Mouse (Mus musculus): Measurements from ENCODE around the gene Tenm2. TPM values are rescaled to one million over a fixed set of nuclear protein-coding genes. Genes with fewer than 3 reads are reported as not detected.

Gene Tenm2
- polyA plus RNA-seq, 1 experiment from 2014 or later, result 0.03 TPM

- H3K27ac ChIP-seq (replicated peaks), result no peak overlapping the region
- H3K4me3 ChIP-seq (replicated peaks), result no peak overlapping the region
- H3K9me3 ChIP-seq (replicated peaks), result no peaks in the 10 kb centered on the region
- 8% methylated on average over 9 of the region's 9 CpGs for WGBS (ENCODE audit: insufficient replicate concordance)
- H3K27me3 ChIP-seq, result no peaks in the 10 kb centered on the region
- ATAC-seq (ENCODE audit: insufficient read depth), result no peak
- H3K36me3 ChIP-seq (replicated peaks), result no peaks in the 10 kb centered on the region
- H3K4me2 ChIP-seq, result no peak overlapping the region
- H3K4me1 ChIP-seq (replicated peaks), result no peaks in the 10 kb centered on the region
- no peak overlapping the region for H3K9ac ChIP-seq
These were observed 1082.8 kb downstream of the Tenm2 start for GRCm38 (mm10) chr11:36153011-36153410.

GRCm38 (mm10) chr11:36152226-36152625, 1083.5 kb downstream of the Tenm2 start:
- no peak for ATAC-seq (ENCODE audit: insufficient read depth)
- H3K4me2 ChIP-seq, result no peak overlapping the region
- 2% methylated on average over 6 of the region's 6 CpGs for WGBS (ENCODE audit: insufficient replicate concordance)

GRCm38 (mm10) chr11:36149092-36149491, 1086.7 kb downstream of the Tenm2 start:
- no peaks in the 10 kb centered on the region for H3K9me3 ChIP-seq (replicated peaks)
- H3K4me2 ChIP-seq, result no peak overlapping the region
- H3K4me3 ChIP-seq (replicated peaks), result no peak overlapping the region
- no peak for ATAC-seq (ENCODE audit: insufficient read depth)
- no peaks in the 10 kb centered on the region for H3K36me3 ChIP-seq (replicated peaks)
- WGBS (ENCODE audit: insufficient replicate concordance), result 49% methylated on average over 3 of the region's 3 CpGs
- no peak overlapping the region for H3K9ac ChIP-seq
- no peaks in the 10 kb centered on the region for H3K4me1 ChIP-seq (replicated peaks)
- H3K27me3 ChIP-seq, result no peaks in the 10 kb centered on the region
- H3K27ac ChIP-seq (replicated peaks), result no peak overlapping the region

More at GRCm38 (mm10) chr11:36152226-36152625, 1083.5 kb downstream of the Tenm2 start:
- Histone ChIP-seq H3K36me3 (replicated peaks) (no peaks in the 10 kb centered on the region), H3K4me1 (replicated peaks) (no peaks in the 10 kb centered on the region), H3K9ac (no peak overlapping the region), H3K9me3 (replicated peaks) (no peaks in the 10 kb centered on the region), H3K27ac (replicated peaks) (no peak overlapping the region), H3K4me3 (replicated peaks) (no peak overlapping the region), H3K27me3 (no peaks in the 10 kb centered on the region)

GRCm38 (mm10) chr11:36145057-36145456, 1090.7 kb downstream of the Tenm2 start:
- H3K9me3 ChIP-seq (replicated peaks), result no peaks in the 10 kb centered on the region
- H3K4me1 ChIP-seq (replicated peaks), result no peaks in the 10 kb centered on the region
- H3K4me3 ChIP-seq (replicated peaks), result no peak overlapping the region
- H3K36me3 ChIP-seq (replicated peaks), result no peaks in the 10 kb centered on the region
- no peak overlapping the region for H3K4me2 ChIP-seq
- 58% methylated on average over 12 of the region's 12 CpGs for WGBS (ENCODE audit: insufficient replicate concordance)
- no peak overlapping the region for H3K9ac ChIP-seq
- H3K27me3 ChIP-seq, result no peaks in the 10 kb centered on the region
- H3K27ac ChIP-seq (replicated peaks), result no peak overlapping the region
- ATAC-seq (ENCODE audit: insufficient read depth), result no peak

GRCm38 (mm10) chr11:36140411-36140810, 1095.4 kb downstream of the Tenm2 start:
- no peak overlapping the region for H3K27ac ChIP-seq (replicated peaks)
- ATAC-seq (ENCODE audit: insufficient read depth), result no peak
- H3K4me1 ChIP-seq (replicated peaks), result no peaks in the 10 kb centered on the region
- 71% methylated on average over 10 of the region's 10 CpGs for WGBS (ENCODE audit: insufficient replicate concordance)
- no peaks in the 10 kb centered on the region for H3K27me3 ChIP-seq
- no peak overlapping the region for H3K4me3 ChIP-seq (replicated peaks)
- H3K9ac ChIP-seq, result no peak overlapping the region
- no peaks in the 10 kb centered on the region for H3K9me3 ChIP-seq (replicated peaks)
- H3K36me3 ChIP-seq (replicated peaks), result no peaks in the 10 kb centered on the region
- no peak overlapping the region for H3K4me2 ChIP-seq

GRCm38 (mm10) chr11:36139521-36139920, 1096.2 kb downstream of the Tenm2 start:
- no peak overlapping the region for H3K4me3 ChIP-seq (replicated peaks)
- no peak overlapping the region for H3K27ac ChIP-seq (replicated peaks)
- H3K36me3 ChIP-seq (replicated peaks), result no peaks in the 10 kb centered on the region
- no peaks in the 10 kb centered on the region for H3K9me3 ChIP-seq (replicated peaks)
- no peak overlapping the region for H3K4me2 ChIP-seq
- no peaks in the 10 kb centered on the region for H3K4me1 ChIP-seq (replicated peaks)
- ATAC-seq (ENCODE audit: insufficient read depth), result no peak
- H3K27me3 ChIP-seq, result no peaks in the 10 kb centered on the region
- WGBS (ENCODE audit: insufficient replicate concordance), result 69% methylated on average over 16 of the region's 16 CpGs
- no peak overlapping the region for H3K9ac ChIP-seq

GRCm38 (mm10) chr11:36137840-36138239, 1097.9 kb downstream of the Tenm2 start:
- Histone ChIP-seq H3K9ac (no peak overlapping the region), H3K4me2 (no peak overlapping the region), H3K4me1 (replicated peaks) (no peaks in the 10 kb centered on the region), H3K4me3 (replicated peaks) (no peak overlapping the region), H3K9me3 (replicated peaks) (no peaks in the 10 kb centered on the region), H3K27ac (replicated peaks) (no peak overlapping the region), H3K27me3 (no peaks in the 10 kb centered on the region), H3K36me3 (replicated peaks) (no peaks in the 10 kb centered on the region)
- WGBS (ENCODE audit: insufficient replicate concordance), result 48% methylated on average over 4 of the region's 4 CpGs
- ATAC-seq (ENCODE audit: insufficient read depth), result no peak

GRCm38 (mm10) chr11:36137276-36137675, 1098.5 kb downstream of the Tenm2 start:
- 64% methylated on average over 6 of the region's 6 CpGs for WGBS (ENCODE audit: insufficient replicate concordance)
- H3K36me3 ChIP-seq (replicated peaks), result no peaks in the 10 kb centered on the region
- H3K9me3 ChIP-seq (replicated peaks), result no peaks in the 10 kb centered on the region
- no peaks in the 10 kb centered on the region for H3K4me1 ChIP-seq (replicated peaks)
- no peak overlapping the region for H3K4me3 ChIP-seq (replicated peaks)
- no peaks in the 10 kb centered on the region for H3K27me3 ChIP-seq
- H3K4me2 ChIP-seq, result no peak overlapping the region
- no peak overlapping the region for H3K27ac ChIP-seq (replicated peaks)
- no peak overlapping the region for H3K9ac ChIP-seq
- ATAC-seq (ENCODE audit: insufficient read depth), result no peak

- H3K9ac ChIP-seq, result no peak overlapping the region
- no peaks in the 10 kb centered on the region for H3K4me1 ChIP-seq (replicated peaks)
- no peaks in the 10 kb centered on the region for H3K9me3 ChIP-seq (replicated peaks)
- H3K4me3 ChIP-seq (replicated peaks), result no peak overlapping the region
- no peak overlapping the region for H3K27ac ChIP-seq (replicated peaks)
- ATAC-seq (ENCODE audit: insufficient read depth), result no peak
- no peaks in the 10 kb centered on the region for H3K36me3 ChIP-seq (replicated peaks)
- H3K4me2 ChIP-seq, result no peak overlapping the region
- H3K27me3 ChIP-seq, result no peaks in the 10 kb centered on the region
- WGBS (ENCODE audit: insufficient replicate concordance), result 56% methylated on average over 9 of the region's 9 CpGs
These were observed 1101.1 kb downstream of the Tenm2 start for GRCm38 (mm10) chr11:36134645-36135044.

GRCm38 (mm10) chr11:36123275-36123674, 1112.5 kb downstream of the Tenm2 start:
- H3K36me3 ChIP-seq (replicated peaks), result no peaks in the 10 kb centered on the region
- H3K9me3 ChIP-seq (replicated peaks), result no peaks in the 10 kb centered on the region
- no peak for ATAC-seq (ENCODE audit: insufficient read depth)
- no peak overlapping the region for H3K4me2 ChIP-seq
- H3K27ac ChIP-seq (replicated peaks), result no peak overlapping the region
- H3K4me1 ChIP-seq (replicated peaks), result no peaks in the 10 kb centered on the region
- no peak overlapping the region for H3K9ac ChIP-seq
- H3K27me3 ChIP-seq, result no peaks in the 10 kb centered on the region
- 36% methylated on average over 2 of the region's 2 CpGs for WGBS (ENCODE audit: insufficient replicate concordance)
- no peak overlapping the region for H3K4me3 ChIP-seq (replicated peaks)

- 65% methylated on average over 8 of the region's 8 CpGs for WGBS (ENCODE audit: insufficient replicate concordance)
- no peak for ATAC-seq (ENCODE audit: insufficient read depth)
- H3K9me3 ChIP-seq (replicated peaks), result no peaks in the 10 kb centered on the region
These were observed 1114.3 kb downstream of the Tenm2 start for GRCm38 (mm10) chr11:36121410-36121929.

More at GRCm38 (mm10) chr11:36121410-36121929, 1114.3 kb downstream of the Tenm2 start:
- Histone ChIP-seq H3K4me1 (replicated peaks) (no peaks in the 10 kb centered on the region), H3K4me2 (no peak overlapping the region), H3K27ac (replicated peaks) (no peak overlapping the region), H3K9ac (no peak overlapping the region), H3K27me3 (no peaks in the 10 kb centered on the region), H3K4me3 (replicated peaks) (no peak overlapping the region), H3K36me3 (replicated peaks) (no peaks in the 10 kb centered on the region)
